Mouse (Mus musculus): Measurements from ENCODE around the gene Hps3.
"Not testable (repeated sequence)": the region's sequence is repeated elsewhere in the genome, so short reads cannot be mapped to it uniquely, and the experiment has no call there.

DNA sequence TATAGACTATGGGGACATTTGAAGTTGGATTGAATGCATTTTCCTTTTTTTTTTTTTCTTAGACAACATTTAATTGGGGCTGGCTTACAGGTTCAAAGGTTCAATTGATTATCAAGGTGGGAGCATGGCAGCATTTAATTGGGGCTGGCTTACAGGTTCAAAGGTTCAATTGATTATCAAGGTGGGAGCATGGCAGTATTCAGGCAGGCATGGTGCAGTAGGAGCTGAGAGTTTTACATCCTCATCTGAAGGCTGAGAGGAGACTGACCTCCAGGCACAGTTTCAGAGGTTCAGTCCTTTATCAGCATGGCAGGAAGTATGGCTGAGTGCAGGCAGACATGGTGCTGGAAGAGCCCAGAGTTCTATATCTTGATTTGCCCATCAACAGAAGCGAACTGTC lies 85.7 kb downstream of the Hps3 start:
- not testable (repeated sequence) for TF ChIP-seq CTCF, EP300 (IDR thresholded peaks at IDR 0.05; ENCODE audit: low read depth)

Measured in heart, postnatal 0 days (tissue).